31 mouse cellular contexts compared by ENCODE assay signal in the genomic region with DNA sequence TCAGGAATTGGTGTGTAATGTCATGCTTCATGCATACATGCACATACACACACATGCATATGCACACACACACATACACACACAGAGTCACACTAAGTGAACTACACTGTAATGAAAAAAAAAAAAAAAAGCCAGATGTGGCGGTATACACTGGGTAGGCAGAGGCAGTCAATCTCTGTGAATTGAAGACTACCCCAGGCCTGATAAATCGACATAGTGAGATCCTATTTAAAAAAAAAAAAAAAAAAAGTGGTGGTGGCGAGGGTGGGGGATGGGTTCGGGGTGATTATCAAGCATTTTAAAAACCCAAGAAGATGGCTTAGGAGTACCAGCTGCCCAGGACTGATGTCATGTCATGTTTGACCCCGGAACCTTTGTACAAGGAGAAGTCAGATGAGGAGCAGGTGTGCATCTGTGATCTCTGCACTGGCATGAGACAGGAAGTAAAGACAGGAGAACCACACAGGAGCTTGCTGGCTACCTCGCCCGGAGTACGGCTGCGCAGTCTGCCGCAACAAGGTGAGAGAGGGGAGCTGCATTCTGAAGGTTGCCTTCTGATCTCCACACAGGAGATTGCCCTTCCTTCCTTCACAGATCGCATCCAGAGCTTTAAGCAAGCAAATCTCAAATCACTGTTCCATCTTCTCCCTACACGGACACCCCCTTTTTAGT. TPM values are rescaled to one million over a fixed set of nuclear protein-coding genes. Genes with fewer than 3 reads are reported as not detected.
A peak's percentile ranks its signal among the peaks of the same experiment; 100 is the strongest.
DNase-seq lines count a peak whose midpoint lies in the region; ATAC-seq and TF ChIP-seq lines count a peak whose summit lies in the region.
"Had no signal": no experiment of that assay in that cellular context is flagged by ENCODE, and none has a peak within 500 bp of the region (broad histone marks: within the 10 kb centered on the region; RNA-seq: fewer than 3 reads in every experiment).

No protein-coding gene starts in this region.

- no peaks in the 10 kb centered on the region for H3K36me3 ChIP-seq in testis, adult 2 months (ENCODE audit: control insufficient read depth, insufficient read depth, low read length)
- H3K36me3 ChIP-seq in MEL (ENCODE audit: control insufficient read depth in 1 of 2, insufficient read depth in 2 of 2, low read length in 2 of 2), result 0 out of 4 replicates have a peak, but pooled peaks cover 0 to 2% of the 10 kb centered on the region in 2 experiments
- H3K36me3 ChIP-seq in liver, embryonic 12.5 days, result no peaks in the 10 kb centered on the region
- H3K36me3 ChIP-seq: embryonic facial prominence, embryonic 10.5 days; embryonic facial prominence, embryonic 13.5 days; forebrain, embryonic 12.5 days; forebrain, embryonic 15.5 days had no signal

- no peak for TF ChIP-seq EP300 in MEL (IDR thresholded peaks at IDR 0.05; ENCODE audit: low read depth in 1 of 2, low read length in 2 of 2)

- H3K27me3 ChIP-seq in testis, adult 2 months (ENCODE audit: control insufficient read depth, insufficient read depth, low read length), result no peaks in the 10 kb centered on the region
- H3K27me3 ChIP-seq in MEL (ENCODE audit: control insufficient read depth in 1 of 2, insufficient read depth in 2 of 2, low read length in 2 of 2), result peaks cover 2 to 3% of the 10 kb centered on the region in 2 experiments
- no peaks in the 10 kb centered on the region for H3K27me3 ChIP-seq in liver, embryonic 12.5 days (replicated peaks)
- H3K27me3 ChIP-seq: embryonic facial prominence, embryonic 13.5 days; forebrain, embryonic 12.5 days; forebrain, embryonic 15.5 days had no signal

- TF ChIP-seq CTCF in testis, adult 2 months (IDR thresholded peaks at IDR 0.05; ENCODE audit: control insufficient read depth, insufficient read depth, insufficient replicate concordance, low read depth, low read length), result no peak
- TF ChIP-seq CTCF in MEL (IDR thresholded peaks at IDR 0.05 in 2 of 3, conservative IDR thresholded peaks at IDR 0.05 in 1 of 3; ENCODE audit: control insufficient read depth in 1 of 3, insufficient read depth in 1 of 3, low read depth in 2 of 3, low read length in 3 of 3, poor library complexity in 1 of 3, severe bottlenecking in 1 of 3), result no peak

- intact Hi-C loops in heart, postnatal 14 days (cut with DNase I), result no loop called here

- no peak overlapping the region for H3K9ac ChIP-seq in MEL (ENCODE audit: control insufficient read depth, low read depth, low read length, poor library complexity, severe bottlenecking)
- no peak overlapping the region for H3K9ac ChIP-seq in liver, embryonic 12.5 days
- H3K9ac ChIP-seq: forebrain, embryonic 15.5 days; hindbrain, embryonic 14.5 days had no signal

- H3K9me3 ChIP-seq in MEL (replicated peaks; ENCODE audit: insufficient read depth, low read length), result no peaks in the 10 kb centered on the region
- H3K9me3 ChIP-seq in liver, embryonic 12.5 days (replicated peaks), result no peaks in the 10 kb centered on the region
- H3K9me3 ChIP-seq: embryonic facial prominence, embryonic 10.5 days; embryonic facial prominence, embryonic 13.5 days; forebrain, embryonic 12.5 days; forebrain, embryonic 15.5 days had no signal

- H3K4me1 ChIP-seq in testis, adult 2 months (ENCODE audit: control insufficient read depth, insufficient read depth, low read length), result peaks cover 12% of the 10 kb centered on the region
- H3K4me1 ChIP-seq in MEL (ENCODE audit: control insufficient read depth in 1 of 2, insufficient read depth in 2 of 2, low read length in 2 of 2), result peaks cover 0 to 10% of the 10 kb centered on the region in 2 experiments; a peak in 2 of 4 replicates
- H3K4me1 ChIP-seq in liver, embryonic 12.5 days, result peaks cover 10% of the 10 kb centered on the region
- H3K4me1 ChIP-seq: embryonic facial prominence, embryonic 13.5 days had no signal

- no peak for TF ChIP-seq RAD21 in MEL (IDR thresholded peaks at IDR 0.05; ENCODE audit: low read depth, low read length)

- peak overlapping the region; percentile 65 for H3K4me3 ChIP-seq in testis, adult 2 months (ENCODE audit: control insufficient read depth, low read depth, low read length)
- peak overlapping the region; percentile 74 to 79; a peak in 2 of 4 replicates for H3K4me3 ChIP-seq in MEL (ENCODE audit: control insufficient read depth in 1 of 2, insufficient read depth in 1 of 2, low read depth in 2 of 2, low read length in 2 of 2)
- no peak overlapping the region for H3K4me3 ChIP-seq in liver, embryonic 12.5 days

- no peak overlapping the region for H3K4me2 ChIP-seq in liver, embryonic 12.5 days

- H3K27ac ChIP-seq in testis, adult 2 months (ENCODE audit: control insufficient read depth, insufficient read depth, low read depth, low read length), result no peak overlapping the region
- no peak overlapping the region for H3K27ac ChIP-seq in MEL (ENCODE audit: control insufficient read depth, low read depth, low read length)
- H3K27ac ChIP-seq in liver, embryonic 12.5 days, result no peak overlapping the region
- H3K27ac ChIP-seq: embryonic facial prominence, embryonic 10.5 days; embryonic facial prominence, embryonic 13.5 days; forebrain, embryonic 12.5 days; forebrain, embryonic 15.5 days; hindbrain, embryonic 14.5 days had no signal

- ATAC-seq in liver, embryonic 12.5 days, result no peak
- ATAC-seq: forebrain, embryonic 15.5 days had no signal

- no peaks in the 10 kb centered on the region for H3K79me2 ChIP-seq in MEL (ENCODE audit: control insufficient read depth, insufficient read depth, low read length, poor library complexity)

- DNase-seq in heart, adult 11 months, result peak; percentile 80
- no peak for DNase-seq in heart, postnatal 14 days
- no peak for DNase-seq in testis, postnatal 14 days (ENCODE audit: low spot score)
- DNase-seq in A20 (ENCODE audit: low read depth, low spot score), result peak; percentile 63
- DNase-seq in MEL (ENCODE audit: low read depth, low spot score), result no peak
- DNase-seq in gastrocnemius, postnatal 25 days, result no peak
- DNase-seq: adrenal gland, adult 8-10 months; adrenal gland, postnatal 25 days; cerebellum, adult 11-12 months; cerebellum, adult 8-10 months; cerebellum, postnatal 10 days; cerebellum, postnatal 36 days; gastrocnemius, postnatal 36 days; heart, postnatal 36 days had no signal

- TF ChIP-seq POLR2A in testis, adult 2 months (IDR thresholded peaks at IDR 0.05; ENCODE audit: control insufficient read depth, low read depth, low read length), result no peak
- TF ChIP-seq POLR2A in MEL (IDR thresholded peaks at IDR 0.05; ENCODE audit: control insufficient read depth in 1 of 2, insufficient read depth in 1 of 2, low read depth in 1 of 2, low read length in 2 of 2, poor library complexity in 1 of 2), result no peak

- 70% methylated on average over 12 of the region's 12 CpGs for WGBS in liver, embryonic 12.5 days (ENCODE audit: insufficient replicate concordance)

TF ChIP-seq in MEL, 35 proteins besides CTCF, POLR2A, EP300 and RAD21:
- TF ChIP-seq CHD2 (IDR thresholded peaks at IDR 0.05; ENCODE audit: low read length) (no peak), ZNF384 (IDR thresholded peaks at IDR 0.05; ENCODE audit: low read depth, low read length) (peak; percentile 52; the same call in 1 of the 2 replicates), ZMIZ1 (IDR thresholded peaks at IDR 0.05; ENCODE audit: low read depth, low read length) (no peak), TBP (IDR thresholded peaks at IDR 0.05; ENCODE audit: low read depth, low read length) (no peak)

RNA-seq across cellular contexts. Expression of a gene that starts 5.7 kb away (rescaled TPM):
- total RNA-seq in heart, postnatal 14 days (2021), result not detected
- polyA plus RNA-seq in testis, adult 2 months (2012; rRNA removed), result 375 and 376 TPM in 2 replicates
- not detected in 2 replicates for total RNA-seq in MEL (2012; rRNA removed)
- polyA plus RNA-seq in MEL (2012; ENCODE audit: insufficient read depth in 1 of 2, insufficient read length in 2 of 2, low read depth in 1 of 2, low replicate concordance in 2 of 2, missing spikeins in 1 of 2), result under 1 TPM in 1 of 2 experiments, not detected in 1; 0.26 TPM
- total RNA-seq in gastrocnemius, postnatal 25 days (2021), result under 1 TPM in 1 of 2 experiments, not detected in 1; 0.20 TPM
- polyA plus RNA-seq in liver, embryonic 12.5 days (2016; fragmentation: Nextera tagmentation; extraction: Ambion mirVana), result not detected in 2 replicates
- total RNA-seq: adrenal gland, adult 8-10 months; adrenal gland, postnatal 25 days; granulocyte monocyte progenitor cell, adult 5-6 weeks; heart, postnatal 36 days had no signal
- polyA plus RNA-seq: C2C12; cortical plate, adult 2 months; embryonic facial prominence, embryonic 10.5 days; embryonic facial prominence, embryonic 13.5 days; forebrain, embryonic 12.5 days; forebrain, embryonic 15.5 days; heart, postnatal 0 days; hindbrain, embryonic 11.5 days; hindbrain, embryonic 14.5 days; intestine, embryonic 14.5 days had no signal

RNA-seq across cellular contexts. Expression of a gene that starts 39.9 kb away (rescaled TPM):
- total RNA-seq in heart, postnatal 14 days (2021), result not detected
- polyA plus RNA-seq in testis, adult 2 months (2012; rRNA removed), result not detected in 2 replicates
- total RNA-seq in MEL (2012; rRNA removed), result not detected in 2 replicates
- polyA plus RNA-seq in MEL (2012; ENCODE audit: insufficient read depth in 1 of 2, insufficient read length in 2 of 2, low read depth in 1 of 2, low replicate concordance in 2 of 2, missing spikeins in 1 of 2), result not detected
- total RNA-seq in gastrocnemius, postnatal 25 days (2021), result not detected
- polyA plus RNA-seq in liver, embryonic 12.5 days (2016; fragmentation: Nextera tagmentation; extraction: Ambion mirVana), result 0.10 TPM in 1 of 2 replicates, not detected in the other
- total RNA-seq: gastrocnemius, adult 8-10 months; gastrocnemius, postnatal 36 days; granulocyte monocyte progenitor cell, adult 5-6 weeks; heart, adult 8-10 months; heart, postnatal 36 days had no signal
- polyA plus RNA-seq: C2C12; embryonic facial prominence, embryonic 13.5 days; erythroblast, embryonic 14.5 days; heart, embryonic 14.5 days; heart, postnatal 0 days had no signal

Comparison
In these comparisons a context has a peak if more than half of its experiments do, and no peak if none do; other contexts are left out.
1. DNase-seq: peak in heart, adult 11 months (single experiment) and A20 (single experiment); none in heart, postnatal 14 days (0 of 2), testis, postnatal 14 days (single experiment), MEL (single experiment) and gastrocnemius, postnatal 25 days (single experiment).